Mouse (Mus musculus): ENCODE results near the gene Mnd1.
A peak's percentile ranks its signal among the peaks of the same experiment; 100 is the strongest.

Mnd1 gene

DNA sequence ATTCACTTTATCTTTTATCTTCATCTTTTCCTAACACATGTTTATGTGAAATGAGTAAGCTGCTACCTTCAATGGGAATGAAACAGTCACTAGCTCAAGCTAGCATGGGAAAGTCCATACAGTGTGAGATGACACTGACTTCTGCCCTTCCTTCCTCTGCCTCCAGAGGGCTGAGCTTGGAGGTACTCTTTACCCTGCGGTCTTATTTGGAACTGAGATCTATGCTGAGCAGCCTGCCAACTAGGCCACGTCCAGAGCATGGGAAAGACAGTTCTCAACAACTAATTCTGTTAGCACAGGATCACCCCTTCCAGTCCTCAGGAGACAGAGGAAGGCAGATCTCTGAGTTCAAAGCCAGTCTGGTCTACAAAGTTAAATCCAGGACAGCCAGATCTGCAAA, 64.6 kb downstream of the Mnd1 start:
- peak in 1 of 2 experiments; percentile 41 for DNase-seq

DNA sequence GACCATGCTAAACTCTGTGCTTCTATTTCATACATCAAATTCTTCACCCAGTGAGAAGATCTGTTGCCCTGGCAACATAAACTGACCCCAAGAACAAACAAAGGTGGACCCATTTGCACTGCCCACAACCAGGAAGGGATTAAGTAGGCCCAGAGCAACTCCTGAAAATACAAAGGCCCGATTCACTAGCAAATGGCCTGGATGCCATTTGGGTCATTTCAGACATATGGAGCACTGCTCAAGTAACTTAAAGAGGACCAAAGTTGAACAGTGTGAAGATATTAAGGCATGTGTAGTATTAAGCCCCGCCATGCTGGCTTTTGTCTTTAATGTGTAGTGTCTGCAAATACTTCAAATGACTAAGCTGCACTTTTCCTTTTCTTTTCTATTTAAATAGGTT, 68.7 kb downstream of the Mnd1 start:
- DNase-seq = no peak

DNA sequence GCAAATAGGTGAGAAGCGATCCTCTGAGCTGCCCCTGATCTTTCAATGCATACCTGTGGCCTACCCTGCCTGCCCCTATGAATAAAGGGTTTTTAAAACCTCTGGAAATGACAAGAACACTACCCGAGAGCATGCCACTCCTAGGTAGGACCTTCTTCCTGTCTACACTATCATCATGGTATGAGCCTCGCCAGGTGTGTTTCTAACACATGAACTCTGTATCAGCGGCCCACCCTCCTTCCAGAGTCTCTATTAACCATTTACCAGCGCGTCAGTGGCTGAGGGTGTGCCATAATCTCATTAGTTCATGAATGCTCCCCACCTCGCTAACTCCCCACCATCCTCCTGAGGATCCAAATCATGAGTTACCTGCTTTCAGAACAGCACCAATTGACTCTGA, 69.2 kb downstream of the Mnd1 start:
- DNase-seq = no peak

DNA sequence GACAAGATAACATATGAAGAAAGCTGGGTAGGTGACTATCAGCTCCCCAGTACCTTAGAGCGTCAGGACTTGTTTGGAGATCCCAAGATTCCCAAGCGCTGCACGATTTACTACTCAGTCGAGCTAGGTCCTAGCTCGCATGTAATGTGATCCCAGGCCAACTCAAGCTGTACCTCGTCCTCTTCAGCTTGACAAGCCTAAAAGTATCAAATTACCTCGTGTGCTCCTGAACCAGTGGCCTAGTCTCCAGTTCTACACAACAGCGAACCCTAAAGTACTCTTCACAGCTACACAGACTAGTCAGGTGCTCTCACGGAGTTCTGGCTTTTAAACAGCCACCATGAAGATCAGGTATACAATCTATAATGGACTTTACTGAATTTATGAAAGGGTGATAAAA, 70.2 kb downstream of the Mnd1 start:
- no peak for DNase-seq

DNA sequence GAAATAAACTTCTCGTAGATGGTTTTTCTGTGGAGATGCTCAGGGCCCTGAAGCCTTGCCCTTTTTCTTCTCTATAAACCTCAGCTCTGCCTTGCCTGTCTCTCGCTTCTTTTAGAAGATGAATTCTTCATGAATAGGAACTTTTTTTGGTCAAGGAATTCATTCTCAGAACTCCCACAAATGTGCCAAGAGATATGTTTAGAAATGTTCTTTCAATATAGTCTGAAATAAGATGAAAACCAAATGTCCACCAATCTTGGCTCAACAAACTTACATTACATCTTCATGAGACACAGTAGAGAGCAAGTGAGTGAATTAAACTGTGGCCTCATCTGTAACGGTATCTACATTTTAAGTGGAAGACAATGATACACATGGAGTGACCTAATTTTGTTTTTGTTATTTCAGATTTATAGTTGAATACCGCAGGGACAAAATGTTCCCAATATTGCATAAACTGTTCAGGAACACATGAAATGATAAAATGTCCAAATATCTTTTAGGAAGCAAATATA, 74.3 kb downstream of the Mnd1 start:
- no peak for DNase-seq

DNA sequence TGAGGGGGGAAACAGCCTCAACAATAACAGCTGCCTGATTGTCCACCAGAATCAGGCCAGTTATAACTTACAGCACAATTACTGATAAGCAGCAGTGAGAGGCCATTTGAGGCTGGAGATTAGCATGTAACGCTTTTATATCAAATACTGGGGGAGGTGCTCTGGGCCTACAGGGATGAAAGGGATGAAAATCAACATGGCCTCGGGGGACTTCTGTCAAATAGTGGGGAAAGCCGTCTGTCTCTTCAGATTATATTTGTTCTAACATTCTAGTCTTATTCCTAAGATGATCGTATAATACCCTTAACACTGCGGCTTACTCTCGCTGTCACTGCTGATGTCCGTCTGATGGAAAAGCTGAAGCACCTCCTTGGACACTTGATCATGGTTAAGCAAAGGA, 75.5 kb downstream of the Mnd1 start:
- no peak for DNase-seq

DNA sequence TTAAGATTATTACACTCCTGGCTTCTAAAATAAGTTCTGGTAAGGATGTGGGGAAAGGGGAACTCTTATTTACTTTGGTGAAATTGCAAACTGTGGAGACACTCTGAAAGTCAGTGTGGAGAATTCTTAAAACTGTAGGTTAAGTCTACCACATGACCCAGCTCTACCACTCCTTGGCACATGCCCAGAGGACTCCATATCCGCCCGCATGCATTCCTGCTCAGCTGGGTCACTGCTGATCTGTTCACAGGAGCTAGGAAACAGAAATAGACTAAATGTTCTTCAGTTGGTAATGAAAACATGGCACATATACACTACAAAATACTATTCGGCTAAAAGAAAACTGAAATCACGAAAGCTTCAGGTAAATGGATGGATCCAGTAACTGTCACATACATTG, 78.1 kb downstream of the Mnd1 start:
- no peak for DNase-seq

DNA sequence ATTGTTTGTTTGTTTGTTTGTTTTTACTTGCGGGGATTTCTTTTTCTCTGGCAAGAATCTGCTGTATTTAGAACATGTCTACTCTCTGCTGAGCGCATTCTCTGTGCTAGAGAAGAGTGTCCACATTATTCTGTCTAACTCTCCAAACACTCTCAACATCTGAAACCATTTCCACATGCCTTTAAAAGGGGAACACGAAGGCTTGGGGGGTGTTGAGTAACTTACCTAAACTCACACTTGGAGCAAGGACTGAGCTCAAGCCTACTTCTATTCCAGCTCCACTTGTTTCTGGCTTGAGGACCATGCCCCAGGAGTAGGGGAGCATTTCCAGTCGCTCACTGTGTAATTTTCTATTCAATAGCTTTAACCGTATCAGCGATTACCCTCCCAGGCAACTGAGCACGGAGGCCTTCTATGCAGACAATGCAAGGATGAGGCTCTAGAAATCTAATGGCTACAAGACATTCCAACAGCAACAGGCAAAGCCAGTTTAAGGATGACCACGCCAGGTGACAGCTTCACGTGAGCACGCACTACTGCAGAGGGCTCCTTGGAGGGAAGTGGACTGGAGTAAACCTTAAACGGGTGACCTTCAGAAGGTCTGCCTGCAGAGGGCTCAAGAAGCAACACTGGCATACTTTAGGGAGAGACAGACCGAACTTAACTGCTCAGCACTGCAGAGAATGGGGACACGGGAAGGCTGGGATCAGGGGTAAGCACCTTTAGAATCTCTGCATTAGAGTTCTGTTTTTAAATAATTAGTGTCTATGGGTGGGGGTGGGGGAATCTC, 78.8 kb downstream of the Mnd1 start:
- DNase-seq = no peak

DNA sequence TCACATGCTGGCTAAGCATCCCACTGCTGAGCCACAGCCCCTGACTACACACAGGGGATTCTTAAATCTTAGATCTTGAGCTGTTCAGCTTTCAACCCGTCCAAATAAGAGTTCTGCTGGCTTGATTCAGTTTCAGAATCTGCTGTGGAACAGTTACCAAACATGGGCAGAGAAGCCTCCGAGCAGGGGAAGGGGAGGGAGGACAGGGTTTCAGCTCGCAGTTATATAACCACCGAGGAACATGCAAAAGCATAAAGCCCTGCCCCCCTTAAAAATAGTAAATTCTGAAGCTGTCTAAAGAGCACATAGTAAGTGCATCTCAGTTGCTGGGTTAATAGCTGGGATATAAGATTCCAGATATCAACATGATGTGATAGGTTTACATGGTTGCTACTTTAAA, 80.1 kb downstream of the Mnd1 start:
- no peak for DNase-seq

DNA sequence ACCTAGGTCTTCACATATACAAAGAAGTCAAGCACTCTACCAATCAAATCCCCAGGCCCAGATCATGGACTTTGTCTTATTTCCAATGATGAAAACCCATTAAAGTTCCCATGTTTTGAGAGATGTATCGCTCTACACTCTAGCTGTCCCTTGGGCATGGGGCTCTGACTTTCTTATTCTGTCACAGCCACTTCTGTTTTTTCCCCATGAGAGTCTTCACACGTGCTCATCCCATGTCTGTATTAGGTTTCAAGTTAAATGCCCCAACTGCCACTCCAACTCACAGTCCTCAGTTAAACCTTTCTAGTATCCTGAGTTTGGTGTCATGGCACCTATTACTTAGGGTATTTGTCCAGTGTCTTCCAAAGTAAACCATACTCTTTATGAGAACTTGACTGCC, 80.8 kb downstream of the Mnd1 start:
- DNase-seq = no peak

DNA sequence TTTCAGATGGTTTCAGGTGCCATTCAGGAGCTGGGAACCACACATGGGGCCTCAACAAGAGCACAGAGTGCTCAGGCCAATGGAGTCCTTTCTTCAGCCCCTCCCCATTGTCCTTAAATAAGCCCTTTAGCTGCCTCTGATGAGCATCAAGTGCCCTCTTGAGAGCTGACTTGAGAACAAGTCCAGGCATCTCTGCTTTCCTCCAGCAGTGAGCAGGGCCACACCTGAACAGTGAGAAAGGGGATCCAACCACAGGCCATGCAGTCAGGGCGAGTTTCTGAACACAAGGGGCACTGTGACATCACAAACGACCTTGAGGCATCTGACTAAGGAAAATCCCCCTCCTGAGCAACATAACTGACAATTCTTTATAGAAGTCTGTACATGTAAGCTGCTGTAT, 83.9 kb downstream of the Mnd1 start:
- DNase-seq = no peak

DNA sequence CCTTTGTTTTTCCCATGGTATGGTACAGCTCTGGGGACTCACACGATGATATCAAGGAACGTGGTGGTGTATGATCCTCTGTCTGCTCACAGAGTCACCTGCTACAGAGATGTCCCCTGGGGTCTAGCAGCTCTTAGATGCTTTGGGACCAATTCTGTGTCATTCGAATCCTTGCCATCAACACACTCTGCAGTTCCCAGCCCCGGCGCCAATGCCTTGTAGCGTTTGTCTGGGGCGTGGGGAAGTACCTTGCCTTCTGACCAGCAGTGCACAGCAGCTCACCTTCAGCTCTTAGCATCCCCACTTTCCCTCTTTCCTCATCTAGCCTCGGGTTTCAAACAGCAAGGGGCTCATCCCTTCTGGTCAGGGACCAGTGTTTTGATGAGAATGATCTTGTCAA, 84.8 kb downstream of the Mnd1 start:
- DNase-seq = no peak

DNA sequence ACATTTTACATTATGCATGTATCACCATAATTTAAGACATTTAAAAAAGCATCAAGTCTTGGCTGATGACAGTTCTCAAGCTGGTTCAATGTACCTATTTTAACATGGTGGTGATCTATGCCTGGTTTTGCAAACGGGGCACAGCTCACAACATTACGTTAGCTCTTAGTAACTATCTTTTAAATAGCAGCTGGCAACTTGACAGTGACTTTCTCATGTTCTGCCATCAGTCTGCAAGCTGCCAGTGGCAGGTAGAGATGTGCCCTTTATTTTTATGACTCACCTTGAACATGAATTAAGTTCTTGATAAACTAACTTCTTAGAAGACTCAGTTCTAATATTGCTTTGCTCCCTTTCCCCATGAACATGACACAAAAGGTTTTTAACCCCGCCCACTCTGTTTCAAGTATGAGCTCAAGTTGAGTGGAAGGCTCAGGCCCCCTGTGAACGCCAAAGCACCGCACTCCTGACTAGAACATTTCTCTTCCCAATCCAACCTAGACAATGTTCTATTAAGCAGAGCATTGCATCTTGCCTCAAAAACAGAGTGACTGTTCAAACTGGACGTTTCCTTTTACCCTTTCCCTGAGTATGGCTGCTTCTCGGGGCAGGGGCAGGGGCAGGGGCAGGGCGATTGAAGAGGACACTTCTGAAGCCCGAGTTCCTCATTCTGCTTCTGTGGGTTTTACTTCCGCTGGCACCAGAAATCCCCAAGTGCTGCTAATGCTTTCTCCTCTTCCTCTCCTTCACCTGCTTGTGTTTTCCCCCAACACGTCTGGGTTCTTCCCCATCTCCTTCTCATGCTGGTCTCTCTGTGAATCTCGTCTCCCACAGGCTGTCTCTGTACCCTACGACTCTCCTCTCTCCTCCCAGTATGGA, 86.5 kb downstream of the Mnd1 start:
- no peak for DNase-seq

DNA sequence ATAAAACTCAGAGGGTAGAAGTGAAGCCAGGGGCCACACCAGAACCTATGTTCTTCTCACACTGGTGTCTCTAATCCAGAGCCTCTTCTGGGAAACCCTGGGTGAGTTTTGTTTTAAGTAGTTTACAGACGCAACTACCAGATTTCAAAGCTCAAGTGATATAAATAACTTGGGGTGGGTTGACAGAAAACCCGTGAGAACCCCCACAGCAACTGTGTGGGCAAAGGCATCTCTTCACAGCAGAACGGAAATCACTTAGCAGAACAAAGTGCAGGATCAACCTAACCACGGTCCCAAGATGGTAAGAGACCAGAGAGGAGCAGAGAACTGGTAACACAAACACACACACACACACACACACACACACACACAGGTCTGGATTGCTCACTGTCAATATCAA, 89.8 kb downstream of the Mnd1 start:
- DNase-seq = no peak

DNA sequence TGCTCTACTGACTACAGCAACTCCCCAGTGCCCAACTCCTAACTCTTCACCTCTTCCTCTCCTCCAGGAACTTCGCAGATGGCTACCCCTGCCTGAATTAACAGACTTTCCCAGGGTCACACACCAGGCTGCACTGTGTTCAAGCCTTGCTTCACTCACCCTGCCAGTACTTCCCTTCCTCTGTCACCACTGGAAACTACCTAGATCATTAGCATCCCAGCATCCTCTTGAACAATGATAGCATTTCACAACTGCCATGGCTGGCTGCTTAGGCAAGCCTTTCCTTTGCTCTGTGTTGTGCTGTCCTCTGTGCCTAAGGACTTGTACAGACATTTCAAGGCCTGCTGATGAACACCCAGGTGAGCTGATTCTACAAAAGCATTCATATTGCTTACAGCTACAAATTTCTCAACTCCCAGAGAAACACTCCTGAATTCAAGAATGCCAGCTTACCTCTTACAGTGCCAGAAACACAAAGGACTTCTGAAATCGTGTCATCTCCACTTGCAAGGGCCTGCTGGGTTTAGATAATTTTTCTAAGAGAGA, 92.1 kb downstream of the Mnd1 start:
- no peak for DNase-seq

DNA sequence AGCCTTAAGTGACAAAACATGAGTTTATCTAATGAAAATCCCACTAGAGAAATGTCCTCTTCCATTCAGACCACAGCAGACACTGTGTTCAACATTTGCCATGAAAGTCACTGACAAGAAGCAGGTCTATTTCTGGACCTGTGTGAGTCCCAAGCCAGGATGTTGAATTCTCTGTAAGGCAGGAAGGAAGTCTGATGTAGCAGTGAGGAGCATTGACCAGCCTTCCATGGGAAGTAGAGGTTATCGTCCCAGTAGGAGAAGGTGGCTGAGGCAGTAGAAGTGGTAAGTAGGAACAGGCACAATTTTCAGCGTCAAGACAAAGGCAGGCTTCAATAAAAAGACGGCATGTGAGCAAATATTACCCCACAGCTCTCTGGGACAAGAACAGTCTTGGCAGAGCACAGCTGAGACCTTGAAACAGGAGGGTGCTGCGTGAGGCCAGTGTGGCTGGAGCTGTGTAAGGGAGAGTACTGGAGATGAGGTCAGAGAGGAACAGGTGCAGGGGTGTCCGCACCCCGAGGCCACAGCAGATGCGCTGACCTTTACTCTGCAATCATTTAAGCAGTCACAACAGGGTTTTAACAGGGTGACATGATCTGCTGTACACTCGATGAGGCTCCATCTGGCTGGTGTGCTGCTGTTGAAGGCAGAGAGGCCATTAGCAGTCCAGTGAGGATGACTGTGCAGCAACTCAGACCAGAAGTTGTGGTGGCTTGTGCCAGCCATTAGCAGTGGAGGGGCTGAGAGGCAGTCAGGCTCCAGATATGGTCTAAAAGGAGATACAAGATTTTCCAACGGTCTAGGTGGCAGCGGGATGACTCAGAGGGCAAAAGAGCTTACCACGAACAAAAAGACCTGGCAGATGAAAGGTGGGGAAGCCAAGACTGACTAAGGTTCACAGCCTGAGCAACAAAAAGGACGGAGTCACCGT, 93.8 kb downstream of the Mnd1 start:
- DNase-seq = no peak

DNA sequence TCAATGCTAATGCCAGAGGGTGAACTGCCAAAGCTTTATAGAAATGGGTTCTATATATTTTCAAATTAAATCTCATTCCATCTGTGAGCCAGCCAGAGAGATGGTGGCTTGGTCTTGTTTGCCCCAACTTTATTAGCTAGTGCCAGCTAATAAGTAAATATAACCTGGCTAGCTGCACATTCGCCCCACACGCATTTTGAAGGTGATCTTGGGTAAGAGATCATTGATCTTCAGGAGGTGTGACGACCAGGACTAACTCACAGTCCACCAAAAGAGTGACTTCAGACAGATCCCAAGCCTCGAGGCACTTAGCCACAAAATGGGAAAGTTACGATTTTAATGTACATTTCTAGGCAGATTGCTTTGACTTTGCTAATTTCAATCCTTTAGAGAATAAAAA, 94.6 kb downstream of the Mnd1 start:
- DNase-seq = no peak

DNA sequence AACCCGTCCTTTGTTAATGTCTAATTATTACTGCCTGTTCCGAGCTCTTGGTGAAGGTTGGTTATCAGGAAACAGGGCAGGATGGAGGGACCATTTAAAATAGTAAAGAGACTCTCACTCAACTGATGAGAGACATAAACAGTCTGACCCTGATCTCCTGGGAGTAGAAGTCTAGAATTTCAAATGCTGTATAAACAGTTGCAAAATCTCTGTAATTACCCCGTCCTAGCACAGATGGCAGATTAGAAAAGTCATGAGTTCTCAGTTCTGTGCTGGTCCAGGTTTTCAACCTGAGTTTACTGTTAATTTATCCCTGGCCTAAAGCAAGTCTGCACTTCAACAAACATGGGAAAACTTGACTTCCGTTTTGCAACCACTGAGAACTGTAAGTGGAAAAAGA, 95.5 kb downstream of the Mnd1 start:
- DNase-seq = no peak

DNA sequence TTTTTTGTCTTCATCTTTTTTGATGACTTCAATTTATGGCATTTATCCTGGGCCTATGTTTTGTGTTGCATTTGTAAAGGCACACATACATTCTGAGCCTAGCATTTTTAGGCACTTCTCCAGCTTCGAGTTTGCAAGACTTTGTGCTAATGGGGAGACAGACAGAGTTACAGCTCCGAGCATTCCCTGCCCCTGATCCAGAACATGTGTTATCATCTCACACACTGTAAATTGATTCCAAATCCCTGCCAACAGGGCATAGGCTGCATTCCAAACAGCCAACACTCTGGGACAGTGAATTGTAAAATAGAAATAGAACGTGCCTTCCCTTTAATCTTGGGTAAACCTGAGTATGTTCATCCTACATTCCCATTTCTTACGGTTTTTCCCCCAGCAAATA, 95.9 kb downstream of the Mnd1 start:
- no peak for DNase-seq

DNA sequence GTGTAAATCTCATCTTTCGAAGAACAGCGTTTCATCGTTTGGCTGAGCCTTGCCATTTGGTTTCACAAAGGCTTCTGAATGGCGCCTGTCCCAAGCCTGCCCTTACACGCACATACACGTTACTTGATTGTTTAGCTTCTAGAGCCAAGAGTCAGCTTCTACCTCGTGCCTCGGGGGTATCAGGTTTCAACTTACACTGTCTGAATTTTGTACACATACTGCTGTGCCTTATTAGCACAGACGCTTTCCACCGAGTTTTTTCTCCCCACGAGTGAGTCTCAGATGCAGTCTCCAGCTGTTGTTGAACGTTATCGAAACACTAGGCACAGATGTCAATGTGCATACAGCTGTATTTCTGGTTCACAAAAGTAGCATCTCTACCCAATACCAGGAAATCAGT, 96.3 kb downstream of the Mnd1 start:
- DNase-seq = no peak

DNA sequence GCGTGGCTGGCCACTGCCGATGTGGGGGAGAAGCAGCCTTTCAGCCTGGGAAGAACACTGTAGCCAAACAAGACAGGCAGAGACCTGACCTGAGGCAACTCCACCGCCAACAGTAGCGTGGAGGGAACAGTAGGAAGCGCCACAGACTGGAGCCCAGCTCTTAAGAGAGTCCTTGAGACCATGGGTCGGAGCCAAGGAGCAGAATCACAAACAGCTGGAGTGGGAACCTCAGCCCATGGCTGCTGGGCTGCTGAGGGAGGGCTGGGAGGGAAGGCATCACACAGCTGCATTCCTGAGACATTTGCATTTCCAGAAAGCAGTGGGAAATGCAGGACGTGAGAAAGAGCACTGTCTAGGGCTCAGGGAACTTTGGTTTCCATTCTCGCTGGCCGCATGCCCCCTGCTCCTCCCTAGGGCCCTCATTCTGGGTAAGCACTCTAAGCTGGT, 106.8 kb downstream of the Mnd1 start:
- DNase-seq = no peak

DNA sequence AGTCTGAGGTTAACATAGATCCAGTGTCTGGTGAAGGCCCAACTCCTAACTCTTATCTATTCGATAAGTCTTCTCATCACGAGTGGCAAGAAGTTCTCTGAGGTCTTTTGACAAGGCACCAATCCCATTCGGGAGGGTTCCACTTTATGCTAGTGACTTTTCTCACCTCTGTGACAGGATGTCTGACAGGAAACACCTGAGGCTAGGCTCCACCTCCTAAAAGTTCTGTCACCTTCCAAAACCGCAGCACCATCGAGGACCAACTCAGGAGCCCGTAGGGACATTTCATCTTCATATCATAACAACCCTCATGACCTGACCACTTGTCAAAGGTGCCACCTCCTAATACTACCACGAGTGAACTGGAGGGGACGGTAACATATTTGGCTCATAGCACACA, 109.4 kb downstream of the Mnd1 start:
- no peak for DNase-seq

DNA sequence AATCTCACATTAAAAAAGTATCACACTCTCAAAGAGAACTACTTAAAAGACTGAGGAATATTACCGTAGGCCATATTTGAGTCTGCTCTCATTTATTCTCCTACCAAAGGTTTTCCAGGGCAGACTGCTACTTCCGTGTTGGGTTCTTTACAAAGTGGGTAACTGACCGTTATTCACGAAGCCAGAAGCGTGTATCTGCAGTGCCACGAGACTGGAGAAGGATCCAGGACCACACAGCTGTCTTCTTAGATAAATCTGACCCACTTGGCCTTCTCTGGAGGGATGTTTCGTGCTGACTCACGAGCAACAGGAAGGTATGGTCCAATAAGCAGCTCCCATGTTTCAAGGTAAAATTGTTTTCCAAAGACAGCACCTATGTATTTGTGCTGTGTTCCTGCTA, 113.8 kb downstream of the Mnd1 start:
- DNase-seq = no peak
